Mouse (Mus musculus): Measurements from ENCODE around the gene Gm9767.

GRCm38 (mm10) chr10:26082081-26082480 is 4.0 kb downstream of the Gm9767 start:
- TF ChIP-seq CTCF (IDR thresholded peaks at IDR 0.05; ENCODE audit: low read depth) = no peak
- TF ChIP-seq EP300 (IDR thresholded peaks at IDR 0.05; ENCODE audit: low read depth) = no peak

Data from liver, embryonic 14.5 days (tissue).